Mouse (Mus musculus) cerebellum, adult 18-20 months (tissue): ENCODE measurements around the gene Adam12.

Experiments
- DNase-seq, 2 experiments: peaks; one replicate each; pipeline ENCODE4 v3.0.0; 2021

Gene Adam12

DNA sequence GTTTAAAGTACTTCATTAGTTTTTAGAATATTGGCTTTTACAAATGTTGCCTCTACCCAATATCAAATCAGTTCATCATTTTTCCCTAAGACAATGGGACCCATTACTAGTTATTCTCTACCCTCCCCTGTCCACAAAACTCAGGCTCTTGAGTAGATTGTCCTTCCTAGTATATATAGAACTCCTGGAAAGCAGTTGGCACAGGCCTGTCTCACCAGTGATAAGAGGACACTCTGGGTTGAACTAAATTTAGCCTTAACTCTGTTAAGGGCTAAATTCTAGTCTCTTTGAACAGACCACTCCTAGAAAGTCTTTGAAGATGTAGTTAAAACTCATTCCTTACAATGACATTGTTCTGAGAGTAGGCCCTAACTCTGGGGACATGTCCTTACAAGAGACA lies 241.0 kb downstream of the Adam12 start:
- DNase-seq: no peak

DNA sequence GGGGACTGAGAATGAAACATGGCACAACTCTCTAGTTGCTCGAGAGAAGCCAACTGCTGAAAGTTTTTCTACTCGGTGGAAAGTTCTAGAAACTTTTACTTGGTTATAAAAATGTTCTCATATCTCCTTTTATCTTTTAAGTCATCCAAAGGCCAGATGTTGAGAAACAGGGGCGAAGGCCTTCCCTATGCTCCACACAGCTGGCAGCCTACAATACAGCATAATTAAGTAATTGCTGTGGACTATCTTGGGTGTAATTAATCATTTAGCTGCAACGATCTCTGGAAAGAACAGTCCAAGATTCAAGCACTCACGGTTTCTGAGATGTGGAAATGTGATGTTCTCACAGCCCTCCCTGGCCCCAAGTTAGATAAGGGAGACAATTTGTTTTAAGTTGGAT lies 243.6 kb downstream of the Adam12 start:
- DNase-seq: no peak

DNA sequence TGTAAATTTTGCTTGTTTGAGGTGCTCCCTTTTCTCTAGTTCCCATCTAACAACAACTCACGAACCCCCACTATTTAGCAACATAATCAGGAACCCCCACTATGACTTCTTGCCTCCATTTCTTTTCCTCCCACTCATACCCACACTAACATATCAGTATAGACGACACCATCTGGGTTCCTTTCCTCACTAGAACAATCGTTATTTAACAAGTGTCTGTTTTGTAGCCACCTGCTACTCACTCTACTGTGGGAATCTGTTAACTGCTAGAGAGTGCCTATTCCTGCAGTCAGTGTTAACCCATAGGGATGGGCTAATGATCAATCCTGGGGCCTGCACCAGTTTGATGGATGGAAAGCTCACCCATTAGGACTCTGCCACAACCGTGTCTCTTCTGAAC lies 245.7 kb downstream of the Adam12 start:
- no peak for DNase-seq

DNA sequence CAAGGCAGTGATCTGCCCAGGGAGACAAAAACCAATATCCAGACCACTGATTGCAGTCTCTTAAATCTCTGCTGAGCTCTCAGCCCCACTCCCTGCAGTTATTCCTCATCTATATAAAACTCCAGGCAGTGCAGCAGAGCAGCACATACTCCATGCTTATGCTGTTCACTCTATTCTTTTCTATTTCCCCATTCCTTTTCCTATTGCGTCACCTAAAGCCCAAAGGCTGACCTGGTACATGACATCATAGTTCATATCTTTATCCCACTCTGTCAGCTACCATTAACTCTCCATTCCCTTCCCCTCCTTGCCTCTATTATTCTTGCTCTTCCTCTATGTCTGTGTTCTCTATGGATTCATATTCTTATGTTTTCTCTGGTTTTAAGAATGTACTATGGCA lies 246.3 kb downstream of the Adam12 start:
- DNase-seq: no peak

DNA sequence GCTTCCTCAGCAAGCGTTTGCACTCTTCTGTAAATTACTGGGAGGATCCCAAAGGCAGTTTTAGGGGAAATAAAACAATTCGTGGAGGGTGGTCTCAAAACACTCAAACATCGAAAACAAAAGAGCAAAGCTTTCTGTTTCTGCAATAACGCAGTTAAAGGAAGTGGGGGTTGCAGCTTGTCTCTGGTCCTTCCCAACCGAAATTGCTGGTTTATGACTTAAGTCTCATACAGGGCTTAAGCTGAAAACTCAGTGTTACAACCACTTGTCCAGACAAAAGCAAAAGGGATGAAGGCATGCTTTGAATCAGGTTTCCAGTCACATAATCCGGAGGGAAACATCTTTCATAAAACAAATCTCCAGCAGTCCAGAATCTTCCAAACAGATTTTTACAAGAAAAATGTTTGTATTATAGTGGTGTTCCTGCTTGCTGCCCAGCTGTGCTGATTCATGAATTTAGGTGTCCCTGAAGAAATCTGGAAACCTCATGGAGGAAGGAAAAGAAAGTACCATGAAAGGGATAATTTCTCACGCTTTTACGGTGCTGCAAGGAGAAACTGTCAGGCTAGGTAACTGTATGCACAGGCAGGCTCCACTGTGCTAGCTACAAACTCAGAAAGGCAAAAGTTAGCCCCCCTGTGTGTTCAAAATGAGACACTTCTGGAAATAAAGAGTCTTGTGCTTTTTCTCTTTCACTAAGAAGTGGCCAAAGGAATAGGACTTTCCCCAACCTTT lies 255.4 kb downstream of the Adam12 start:
- no peak for DNase-seq

DNA sequence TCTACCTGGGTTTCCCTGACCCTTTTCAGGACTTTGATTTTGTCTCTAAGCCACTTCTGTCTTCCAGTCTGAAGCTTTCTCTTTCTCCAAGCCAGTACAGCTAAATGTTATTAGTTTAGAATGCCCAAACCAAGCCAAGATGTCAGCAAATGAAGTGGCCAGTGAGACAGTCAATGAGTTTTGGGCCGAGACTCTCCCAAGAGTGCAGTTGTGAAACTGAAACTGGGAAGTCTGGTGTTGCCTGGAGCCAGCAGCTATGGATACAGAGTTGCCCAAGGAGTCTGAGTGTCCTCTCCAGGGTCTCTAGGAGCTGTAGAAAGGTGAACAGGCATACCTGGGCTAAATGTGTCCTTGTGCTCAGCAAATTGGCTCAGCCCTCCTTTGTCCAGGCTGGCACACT lies 260.9 kb downstream of the Adam12 start:
- DNase-seq: no peak

DNA sequence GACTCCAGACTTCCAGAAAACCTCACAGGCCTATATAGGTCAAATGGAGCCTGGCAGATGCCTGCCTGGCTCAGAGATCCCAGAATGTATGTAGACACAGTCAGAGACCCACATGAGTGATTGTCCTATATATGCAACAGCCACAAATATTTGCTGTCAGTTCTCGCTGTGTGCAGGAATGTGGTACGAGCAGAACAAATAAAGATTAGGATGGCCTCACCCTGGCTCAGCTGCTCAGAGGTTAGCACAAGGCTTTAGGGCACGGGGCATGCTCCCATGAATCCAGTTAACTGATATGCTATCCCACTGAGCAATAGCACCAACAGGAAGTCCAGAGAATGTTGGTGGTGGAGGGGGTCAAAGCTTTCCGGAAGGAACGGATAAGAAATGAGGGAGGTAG lies 261.5 kb downstream of the Adam12 start:
- no peak for DNase-seq

DNA sequence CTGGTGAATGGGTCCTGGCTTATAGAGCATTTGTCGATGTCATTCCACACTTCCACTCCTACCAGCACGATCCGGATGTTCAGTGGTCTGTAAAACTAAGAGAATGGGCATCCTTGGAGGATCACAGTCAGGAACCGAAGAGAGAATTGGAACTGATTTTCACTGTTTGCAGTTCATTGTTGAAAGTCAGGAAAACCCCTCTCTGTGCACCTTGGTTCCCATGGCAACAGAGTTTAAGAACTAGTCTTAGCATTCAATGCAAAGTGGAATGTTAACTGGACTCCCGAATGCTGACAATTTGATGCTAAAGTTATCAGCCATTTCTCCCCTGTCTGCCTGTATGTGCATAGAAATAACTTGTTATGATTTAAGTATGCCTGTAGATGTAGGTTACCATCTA lies 264.0 kb downstream of the Adam12 start:
- no peak for DNase-seq

DNA sequence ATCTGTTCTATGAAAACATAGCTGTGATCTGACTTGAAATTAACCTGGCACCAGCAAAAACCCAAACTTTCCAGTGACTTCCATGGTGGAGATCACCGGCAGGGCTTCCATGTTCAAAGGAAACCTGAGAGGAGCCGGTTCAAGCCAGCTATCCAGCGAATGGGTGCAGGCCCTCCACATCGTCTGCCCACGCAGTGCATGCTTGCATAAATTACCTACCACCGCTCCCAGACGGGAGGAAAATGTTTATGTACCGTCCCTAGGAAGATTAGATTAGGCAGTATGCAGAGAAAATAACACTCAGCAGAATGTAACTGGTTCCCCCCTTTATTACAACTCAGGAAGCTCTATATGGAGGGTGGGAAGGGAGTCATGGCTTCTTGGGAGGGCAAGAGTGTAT lies 268.4 kb downstream of the Adam12 start:
- no peak for DNase-seq

DNA sequence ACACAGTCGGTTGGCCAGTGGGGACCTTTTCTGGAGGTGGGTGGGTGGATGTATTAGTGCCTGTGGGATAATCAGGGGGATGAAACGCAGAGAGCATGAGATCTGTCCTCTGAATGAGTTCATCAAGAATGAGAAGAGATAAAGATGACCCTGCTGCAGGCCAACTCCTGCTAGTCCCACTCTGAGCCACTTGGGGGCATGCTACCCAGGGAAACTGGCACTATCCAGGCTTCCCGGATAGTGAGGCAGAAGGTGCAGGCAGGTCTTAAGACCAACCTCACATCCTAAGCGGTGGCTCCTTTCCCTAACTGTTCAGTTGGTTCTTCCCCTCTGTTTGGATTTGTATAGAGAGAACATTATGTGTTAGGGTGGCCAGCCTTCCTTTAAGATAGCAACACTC lies 272.7 kb downstream of the Adam12 start:
- DNase-seq: peak; percentile 17 to 33

DNA sequence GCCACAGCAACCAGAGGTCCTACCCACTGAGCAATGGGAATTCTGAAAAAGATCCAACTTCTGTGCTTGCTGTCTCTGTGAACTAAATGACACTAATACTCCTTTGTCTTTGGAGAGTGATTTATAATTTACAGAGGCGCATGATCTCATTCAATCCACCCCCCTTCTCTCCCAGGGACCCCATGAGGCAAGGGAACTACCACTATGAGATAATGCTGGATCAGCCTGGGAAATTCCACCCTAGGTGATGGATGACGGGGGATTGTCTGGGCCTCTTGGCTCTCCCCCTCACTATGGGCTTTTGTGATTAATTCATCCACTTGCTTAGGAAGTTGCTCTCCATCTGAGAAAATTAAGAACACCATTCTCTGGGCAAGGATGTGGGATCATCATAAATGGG lies 274.1 kb downstream of the Adam12 start:
- no peak for DNase-seq

DNA sequence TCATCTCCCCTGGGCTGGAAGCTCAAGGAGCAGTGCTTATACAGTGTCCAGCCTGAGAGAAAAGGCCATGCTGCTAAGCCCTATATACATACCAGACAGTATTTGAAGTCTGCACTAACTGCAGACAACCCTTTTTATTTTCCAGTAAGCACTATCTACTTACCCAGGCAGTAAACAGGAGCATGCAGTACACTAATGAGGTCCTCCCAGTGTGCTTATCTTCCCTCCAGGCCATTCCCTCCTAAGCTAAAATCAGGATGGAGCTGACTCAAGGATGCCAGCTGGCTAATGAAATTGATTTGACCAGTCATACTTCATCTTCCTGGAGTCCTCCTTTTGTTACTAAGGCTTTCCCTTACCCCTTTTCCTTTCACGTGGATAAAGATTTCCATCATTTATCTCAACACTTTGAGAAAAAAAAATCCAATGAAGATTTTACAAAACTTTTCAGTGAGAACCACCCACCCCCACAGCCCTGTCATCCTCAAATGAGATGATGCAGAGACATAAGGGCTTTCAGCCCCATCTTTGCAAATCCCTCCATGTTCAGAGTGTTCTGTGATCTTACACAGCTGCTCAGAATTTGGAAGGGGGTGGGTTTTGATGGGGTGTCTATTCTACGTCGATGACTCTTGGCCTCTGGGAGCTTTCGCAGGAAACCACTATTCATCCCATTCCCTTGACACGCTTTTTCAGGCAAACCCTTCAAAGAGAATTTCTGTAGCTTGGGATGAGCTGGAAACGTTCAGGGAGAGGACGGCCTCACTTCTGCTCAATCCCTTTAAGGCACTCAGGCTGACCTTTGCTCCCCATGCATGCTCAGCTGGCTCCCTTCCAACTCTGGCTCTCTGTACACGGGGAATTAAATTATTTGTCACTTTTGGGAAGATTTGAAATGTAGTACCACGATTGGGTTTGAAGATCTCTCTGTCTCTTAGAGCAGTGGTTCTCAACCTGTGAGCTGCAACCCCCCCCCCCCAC lies 277.5 kb downstream of the Adam12 start:
- no peak for DNase-seq

DNA sequence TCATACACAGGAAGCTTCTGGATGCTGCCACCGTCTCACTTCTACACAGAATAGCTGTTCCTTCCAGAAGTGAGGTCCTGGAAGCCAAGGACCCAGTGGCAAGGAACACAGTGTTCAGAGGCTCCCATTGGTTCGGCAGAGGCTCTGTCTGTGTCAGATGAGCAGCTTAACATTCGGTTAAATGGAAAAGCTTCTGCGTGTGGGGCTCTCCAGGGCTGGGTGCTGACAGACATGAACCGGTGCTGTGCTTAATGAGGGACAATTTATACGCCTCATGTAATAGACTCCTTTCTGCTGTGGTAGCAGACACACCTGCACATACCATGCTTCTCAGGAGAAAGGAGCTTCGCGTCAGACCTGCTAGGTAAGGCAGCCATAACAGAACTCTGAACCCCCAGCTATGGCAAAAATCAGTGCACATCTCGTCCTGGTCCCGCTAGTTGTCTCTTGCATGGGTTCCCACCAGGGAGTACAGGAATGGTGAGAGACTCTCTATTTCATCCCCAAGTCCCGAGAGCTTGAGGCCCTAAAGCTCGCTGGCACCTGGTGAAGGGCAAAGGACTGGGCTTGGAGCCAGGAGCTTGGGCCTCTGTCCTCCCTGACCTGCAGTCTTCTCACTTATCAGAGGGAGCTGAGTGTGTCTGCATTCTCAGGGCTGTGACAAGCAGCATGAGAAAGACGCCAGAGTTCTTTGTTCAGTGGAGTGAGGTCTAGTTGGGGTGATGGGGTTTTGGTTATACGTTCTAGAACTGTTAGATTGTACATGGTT lies 280.0 kb downstream of the Adam12 start:
- DNase-seq: peak in 1 of 2 experiments; percentile 10

DNA sequence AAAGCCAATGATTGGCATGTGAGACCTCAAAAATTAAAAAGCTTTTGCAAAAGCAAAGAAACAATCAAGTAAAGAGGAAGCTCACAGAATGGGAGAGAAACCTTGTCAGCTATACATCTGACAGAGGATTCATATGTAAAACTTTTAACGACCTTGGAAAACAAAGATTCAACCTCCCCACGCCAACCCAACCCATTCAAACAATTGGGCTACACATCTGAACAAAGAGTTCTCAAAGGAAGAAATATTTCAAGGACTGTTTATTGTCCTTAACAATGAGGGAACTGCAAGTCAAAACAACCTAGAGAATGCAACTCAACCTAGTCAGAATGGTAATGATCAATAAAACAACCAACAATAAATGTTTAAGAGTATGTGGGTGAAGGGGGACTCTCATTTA lies 284.6 kb downstream of the Adam12 start:
- DNase-seq: no peak

DNA sequence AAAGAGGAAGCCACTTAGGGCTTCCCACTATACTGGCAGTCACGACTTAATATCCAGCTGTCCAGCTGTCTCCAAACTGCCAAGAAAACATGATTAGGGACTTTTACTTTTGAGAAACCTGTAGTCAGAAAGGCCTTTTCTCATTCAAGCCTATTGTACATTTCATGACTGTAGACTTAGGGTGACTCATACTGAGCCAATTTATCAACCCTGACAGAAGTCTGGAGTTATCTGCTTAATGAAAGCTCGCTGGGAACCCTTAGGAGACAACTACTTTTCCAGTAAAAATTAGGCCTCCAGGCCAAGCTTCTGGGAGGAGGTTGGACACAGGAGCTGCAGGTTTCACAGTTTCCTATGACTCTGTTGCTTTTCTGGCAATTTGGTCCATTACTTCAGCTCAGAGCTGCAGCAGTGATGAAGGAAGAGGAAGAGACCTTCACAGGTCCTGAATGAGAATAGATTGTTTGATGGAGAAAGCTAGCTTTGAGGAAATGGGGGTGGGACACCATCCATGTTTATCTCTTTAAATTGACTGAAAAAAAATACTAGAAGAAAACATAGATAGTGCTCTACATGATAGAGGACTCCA lies 285.1 kb downstream of the Adam12 start:
- DNase-seq: no peak

DNA sequence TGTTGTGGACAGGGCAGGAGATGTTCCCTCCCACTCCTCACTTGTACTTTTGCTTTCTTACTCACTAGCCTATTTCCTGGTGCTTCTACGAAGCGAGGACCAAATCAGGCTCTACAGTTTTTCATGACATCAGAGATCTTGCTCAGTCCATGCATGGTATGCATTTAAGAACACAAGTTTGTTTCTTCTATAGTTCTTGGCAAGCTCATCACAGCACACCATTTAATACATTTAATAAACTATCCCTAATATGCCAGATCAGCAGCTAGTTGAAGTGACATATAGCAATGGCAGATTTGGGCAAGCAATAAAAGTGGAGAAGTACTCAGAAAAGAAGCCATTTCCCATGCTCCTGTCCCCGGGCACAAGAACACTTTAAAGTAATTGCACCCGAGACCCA lies 285.8 kb downstream of the Adam12 start:
- no peak for DNase-seq

DNA sequence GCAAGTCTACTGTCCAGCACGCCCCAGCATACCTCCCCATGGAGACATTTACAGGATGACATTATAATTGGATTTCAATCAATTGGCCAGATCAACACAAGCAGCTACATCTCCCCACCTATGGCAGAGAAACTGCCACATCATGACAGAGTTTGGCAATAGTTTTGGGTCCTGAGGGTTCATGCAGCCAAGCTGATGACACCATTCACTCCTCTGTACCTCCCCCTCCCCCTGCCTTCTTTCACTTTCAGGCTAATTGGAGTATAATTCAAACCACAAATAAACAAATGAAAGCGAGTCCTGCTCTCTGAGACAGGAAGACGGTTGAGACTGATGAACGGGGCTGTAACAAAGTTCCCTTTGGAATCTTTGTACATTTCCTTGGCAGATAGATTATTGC lies 291.5 kb downstream of the Adam12 start:
- DNase-seq: no peak

DNA sequence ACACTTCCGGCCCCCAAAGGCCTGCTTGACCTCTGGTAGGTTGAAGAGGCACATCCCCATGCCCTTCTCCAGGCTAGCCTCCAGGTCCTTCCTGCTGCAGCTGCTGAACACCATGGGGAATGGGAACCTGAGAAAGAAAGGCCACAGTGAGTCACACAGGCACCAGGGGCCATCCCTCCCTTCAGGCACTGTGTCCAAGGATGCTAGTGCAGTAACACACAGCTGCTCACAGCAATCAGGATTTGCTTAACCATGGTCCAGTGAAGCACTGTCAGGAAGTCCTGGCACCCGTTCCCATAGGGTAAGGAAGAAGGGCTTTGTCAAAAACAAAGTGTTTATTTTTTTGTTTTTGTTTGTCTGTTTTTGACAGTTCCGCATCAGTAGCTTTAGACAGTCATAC lies 294.5 kb downstream of the Adam12 start:
- DNase-seq: no peak

DNA sequence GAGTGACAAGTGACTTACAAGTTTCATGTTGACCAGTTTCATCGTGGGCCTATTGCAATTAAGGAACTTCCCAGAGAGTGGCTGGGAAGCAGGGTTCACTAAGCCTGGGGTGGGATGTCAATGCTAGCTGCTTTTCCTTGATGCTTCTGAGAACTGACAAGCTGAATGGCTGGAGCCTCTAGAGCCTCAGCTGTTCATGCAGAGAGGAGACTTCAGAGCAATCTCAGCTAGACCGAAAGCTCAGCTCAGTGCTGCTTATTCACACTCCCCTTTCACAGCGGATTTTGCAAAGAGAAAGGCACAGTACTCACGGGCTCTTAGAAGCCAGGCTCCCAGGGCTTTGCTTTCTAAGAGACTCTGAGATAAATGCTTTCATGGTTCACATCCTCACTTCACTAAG lies 295.6 kb downstream of the Adam12 start:
- no peak for DNase-seq

DNA sequence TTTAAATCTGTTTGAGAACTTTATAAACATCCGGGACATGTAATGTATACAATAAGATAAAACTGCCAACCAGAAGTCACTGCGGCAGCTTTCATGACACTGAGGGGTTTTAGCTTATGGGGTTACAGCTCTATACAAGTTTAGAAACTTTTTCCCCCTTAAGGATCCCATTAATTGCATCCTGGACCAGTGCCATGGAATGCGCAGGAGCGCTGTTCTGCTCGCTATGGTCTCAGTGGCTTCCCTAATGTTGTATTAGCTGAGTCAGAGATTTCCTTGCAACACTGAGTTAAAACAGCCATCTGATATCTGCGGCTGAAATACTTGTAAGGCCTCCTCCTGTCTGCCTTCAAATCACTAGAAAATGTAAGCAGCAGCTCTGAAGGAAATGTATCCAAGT lies 298.6 kb downstream of the Adam12 start:
- no peak for DNase-seq

DNA sequence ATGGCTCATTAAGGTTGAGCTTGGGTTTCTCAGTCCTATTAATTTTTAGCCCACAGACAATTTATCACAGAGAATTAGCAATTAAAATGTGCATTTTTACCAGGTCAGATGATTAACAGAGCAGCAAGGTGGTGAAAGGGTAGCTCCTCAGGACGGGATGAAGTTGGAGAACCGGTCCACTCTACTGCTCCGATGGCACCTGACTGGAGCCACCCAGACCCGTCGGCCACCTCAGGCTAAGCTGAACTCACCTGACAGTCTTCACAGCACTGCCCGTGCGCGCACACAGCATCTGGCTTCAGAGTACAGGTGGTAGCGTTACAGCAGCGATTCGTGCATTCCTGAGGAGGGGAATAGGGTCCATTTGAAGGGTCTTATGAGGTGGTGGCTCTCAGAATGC lies 300.5 kb downstream of the Adam12 start:
- DNase-seq: no peak

DNA sequence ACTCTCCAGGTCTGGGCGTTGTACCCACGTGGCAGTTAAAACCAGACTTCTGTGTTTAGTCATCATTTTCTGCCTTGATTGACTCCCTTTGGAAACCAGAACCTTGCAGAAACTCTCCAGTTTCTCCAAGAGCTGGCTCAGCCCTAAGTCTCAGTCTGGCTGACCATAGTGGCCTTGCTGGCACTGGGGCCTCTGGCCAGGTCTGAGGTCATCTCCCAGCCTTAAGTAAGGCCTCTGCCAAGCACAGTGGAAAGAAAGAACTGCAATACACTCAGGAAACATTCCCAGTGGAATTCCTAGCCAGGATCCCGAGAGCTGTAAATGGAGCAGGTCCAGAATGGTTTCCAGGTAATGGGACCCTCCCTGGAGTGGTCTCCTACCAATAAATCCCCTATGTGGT lies 303.0 kb downstream of the Adam12 start:
- no peak for DNase-seq

DNA sequence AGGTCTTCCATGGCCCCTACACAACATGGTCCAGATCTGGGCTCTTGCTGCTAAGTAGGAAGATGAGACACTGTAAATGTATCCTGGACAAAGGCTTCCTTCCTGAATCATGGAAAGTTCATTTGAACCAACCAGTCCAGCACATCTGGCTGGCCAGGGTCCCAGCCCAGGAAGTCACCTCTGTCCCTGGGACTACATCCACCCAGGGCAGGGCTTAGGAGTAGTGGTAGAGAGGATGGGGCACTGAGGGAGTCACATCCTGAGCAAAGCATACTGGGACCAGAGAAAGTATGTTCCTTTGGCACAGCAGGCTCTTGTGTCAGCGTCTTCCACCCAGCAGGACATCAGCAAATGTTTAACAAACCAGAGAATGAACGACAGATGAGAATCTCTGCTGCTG lies 306.2 kb downstream of the Adam12 start:
- DNase-seq: no peak
